Mouse (Mus musculus) left cerebral cortex, postnatal 10 days (tissue): ENCODE measurements at regions not wholly inside any gene's neighbourhood (a gene's known extent, or its start where the extent isn't known, plus 50 kb on each side); places are given as distances from the start of the nearest gene placed in this dataset.

ENCODE experiments used
- DNase-seq, 2 experiments: peaks; one replicate each; pipeline ENCODE4 v3.0.0; 2021 to 2022; ENCODE audit warnings: low spot score in 2 of 2, mixed read lengths in 1 of 2; ENCODE audit errors: extremely low spot score in 1 of 2
- intact Hi-C: fragments of 180-260 bp; cut with DNase I; formaldehyde crosslinking; loops from one replicate; pipeline ENCODE4 v1.15.1; 2025

DNA sequence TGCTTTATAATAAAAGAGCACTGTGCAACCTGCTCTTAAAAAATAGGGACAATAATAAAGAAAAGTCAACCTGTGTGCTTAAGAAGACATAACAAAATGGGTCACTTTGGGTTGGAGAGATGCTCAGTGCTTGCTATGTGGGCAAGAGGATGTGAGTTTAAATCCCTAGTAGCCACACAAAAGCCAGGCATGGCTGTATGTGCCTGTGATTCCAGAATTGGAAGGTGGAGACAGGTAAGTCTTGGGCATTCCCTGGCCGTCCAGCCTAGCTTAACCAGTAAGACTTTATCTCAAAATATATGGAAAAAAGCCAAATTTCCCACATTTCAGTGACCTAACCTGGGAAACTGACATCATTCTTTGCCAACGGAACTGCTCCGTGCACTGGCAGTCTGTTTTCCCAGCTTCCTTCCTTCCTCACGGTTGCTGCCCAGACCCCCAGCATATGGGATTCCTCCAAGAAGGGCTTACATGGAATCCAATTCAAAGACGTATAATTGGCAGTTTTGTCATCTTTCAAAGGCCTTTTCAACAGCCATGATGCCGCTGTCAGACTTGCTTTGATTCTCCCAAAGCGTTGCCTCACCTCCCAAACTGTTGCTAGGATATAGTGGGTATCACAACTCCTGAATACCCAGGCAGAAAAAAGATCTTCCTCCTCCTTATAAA is 227.6 kb upstream of the Acvr2a start:
- peak in 1 of 2 experiments; percentile 9 for DNase-seq
- intact Hi-C loops = no loop called here

DNA sequence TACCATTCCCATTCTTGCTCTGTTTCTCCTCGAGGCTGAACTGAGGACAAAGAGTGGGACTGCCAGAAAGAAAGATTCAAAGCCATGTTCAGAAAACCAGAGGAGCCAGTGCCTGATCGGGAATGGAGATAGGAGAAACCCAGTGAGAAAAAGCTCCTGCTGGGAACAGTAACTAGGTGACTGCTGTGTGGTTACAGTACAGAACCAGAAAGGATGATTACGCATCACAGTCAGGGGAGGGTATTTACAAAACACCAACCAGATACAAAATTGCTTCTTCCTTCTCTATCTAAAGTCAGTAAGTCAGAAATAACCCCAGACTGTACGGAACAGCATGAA is 227.1 kb upstream of the Acvr2a start:
- intact Hi-C loops = no loop called here
- no peak for DNase-seq

DNA sequence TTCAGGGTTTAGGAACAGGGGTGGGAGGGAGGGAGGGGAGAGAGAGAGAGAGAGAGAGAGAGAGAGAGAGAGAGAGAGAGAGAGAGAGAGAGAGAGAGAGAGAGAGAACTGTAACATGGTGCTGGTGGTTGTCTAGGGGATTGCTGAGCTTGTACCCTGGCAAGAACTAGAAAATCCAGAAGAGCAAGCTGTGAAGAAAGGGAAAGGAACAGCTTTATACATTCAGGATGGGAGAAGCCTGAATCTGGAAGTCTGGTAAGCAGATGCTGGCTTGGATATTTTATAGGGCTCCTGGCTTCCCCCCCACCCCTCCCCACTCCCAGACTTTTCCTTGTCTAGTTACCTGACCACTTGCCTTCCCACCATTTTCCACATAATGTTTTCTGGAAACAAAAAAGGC is 224.2 kb upstream of the Acvr2a start:
- DNase-seq = no peak
- intact Hi-C loops = no loop called here

DNA sequence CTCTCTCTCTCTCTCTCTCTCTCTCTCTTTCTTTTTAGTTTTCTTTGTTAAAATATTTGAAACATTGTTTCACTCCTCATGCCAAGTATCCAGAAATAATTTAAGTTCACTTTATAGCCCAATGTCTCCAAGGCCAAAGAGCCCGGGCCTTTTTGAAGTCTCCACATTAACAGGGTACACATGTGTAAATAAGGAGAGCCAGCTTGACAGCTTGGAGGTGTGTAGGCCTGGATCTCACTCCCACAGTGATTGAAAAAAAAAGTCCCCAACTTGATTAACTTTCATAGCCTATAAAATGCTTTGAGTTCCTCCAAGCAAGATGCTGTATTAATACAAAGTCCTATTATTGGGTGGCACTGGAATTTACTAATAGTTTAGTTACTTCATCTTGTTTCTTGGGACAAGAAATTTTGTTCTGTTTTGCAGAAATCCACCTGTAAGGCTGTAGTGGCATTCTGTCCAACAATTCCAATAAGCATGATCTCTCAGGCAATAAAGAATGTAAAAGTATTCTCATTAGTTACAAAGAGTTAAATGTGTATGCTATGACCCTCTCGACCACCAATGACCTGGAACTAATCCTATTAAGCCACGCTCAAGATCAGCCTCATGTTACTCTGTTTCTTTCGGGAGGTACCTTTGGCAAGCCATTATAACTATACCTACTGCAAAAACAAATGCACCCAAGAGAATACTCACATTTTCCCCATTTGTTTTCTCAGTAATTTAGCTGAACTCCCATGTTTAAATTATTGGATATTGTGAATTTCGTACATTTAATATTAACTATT is 215.9 kb upstream of the Acvr2a start:
- DNase-seq = no peak
- intact Hi-C loops = no loop called here

DNA sequence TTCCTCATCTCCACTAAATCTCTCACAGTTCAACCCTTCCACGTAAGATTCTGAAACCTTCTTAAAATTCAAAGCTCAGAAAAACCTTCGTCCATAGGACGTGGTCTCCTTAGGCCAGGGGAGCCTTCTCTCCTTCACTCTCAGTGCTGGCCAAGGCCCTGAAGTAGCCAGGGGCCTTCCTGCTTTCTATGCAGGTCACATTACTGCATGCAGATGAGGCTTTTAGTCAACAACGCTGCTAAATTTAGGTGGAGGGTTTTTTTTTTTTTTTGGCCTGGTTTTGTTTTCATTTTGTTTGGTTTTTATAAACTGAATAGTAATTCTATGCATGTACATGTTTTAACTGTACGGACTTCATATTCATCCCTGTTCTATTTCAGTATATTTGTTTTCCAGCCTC is 214.5 kb upstream of the Acvr2a start:
- intact Hi-C loops = no loop called here

DNA sequence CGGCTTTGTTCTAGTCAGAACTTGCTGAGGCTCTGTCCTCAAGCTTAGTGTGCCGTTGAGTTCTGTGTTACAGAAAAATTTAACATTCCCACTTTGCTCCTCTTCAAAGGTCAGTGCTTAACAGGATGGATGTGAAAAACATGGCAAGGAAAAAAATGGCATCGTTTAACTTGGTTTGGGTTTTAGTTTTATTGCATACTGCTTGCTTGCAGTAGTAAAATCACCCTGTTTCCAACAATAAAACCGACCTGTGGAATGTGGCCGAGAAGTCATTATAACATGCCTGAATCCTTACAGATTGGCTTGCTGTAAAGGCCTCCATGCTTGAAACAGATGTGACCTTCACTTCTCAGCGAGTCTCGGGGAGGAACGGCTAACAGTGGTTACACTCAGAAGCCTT is 212.1 kb upstream of the Acvr2a start:
- DNase-seq = no peak
- intact Hi-C loops = no loop called here

More for the DNA sequence above, 214.5 kb upstream of the Acvr2a start:
- no peak for DNase-seq

DNA sequence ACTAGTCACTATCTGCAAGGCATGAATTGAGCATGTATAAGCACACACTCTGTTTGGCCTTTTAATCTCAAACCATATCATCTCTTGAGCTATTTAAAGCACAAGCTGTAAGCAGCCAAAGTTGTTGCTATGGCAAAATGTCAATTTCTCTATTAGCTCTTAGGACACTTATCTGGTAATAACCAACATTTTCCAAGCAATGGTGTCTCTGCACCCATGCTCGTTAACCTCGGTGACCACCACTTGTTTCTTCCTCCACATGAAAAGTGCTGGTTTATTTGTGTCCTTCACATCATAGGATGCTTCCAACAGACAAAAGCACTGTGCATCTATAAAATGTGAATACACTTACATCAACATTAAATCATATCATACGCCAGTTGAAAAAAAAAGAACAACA is 204.4 kb upstream of the Acvr2a start:
- no peak for DNase-seq
- intact Hi-C loops = no loop called here

DNA sequence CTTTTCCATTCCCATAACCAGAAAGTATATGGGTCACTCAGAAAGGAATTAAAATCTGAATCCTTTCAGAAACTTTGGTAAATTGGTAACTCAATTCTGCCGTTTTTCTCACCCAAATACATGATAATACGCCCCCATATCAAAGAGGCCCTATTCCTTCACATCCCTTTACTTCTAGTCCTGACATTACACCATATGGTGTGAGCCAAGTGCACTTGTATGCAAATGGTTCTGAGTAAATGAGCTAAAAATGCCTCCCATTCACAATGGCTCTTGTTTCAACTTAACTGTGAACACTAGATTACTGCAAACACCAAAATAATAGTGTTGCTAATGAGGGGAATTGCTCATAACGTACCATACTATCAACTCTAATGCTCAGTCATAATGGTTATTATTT is 201.7 kb upstream of the Acvr2a start:
- intact Hi-C loops = no loop called here
- no peak for DNase-seq

DNA sequence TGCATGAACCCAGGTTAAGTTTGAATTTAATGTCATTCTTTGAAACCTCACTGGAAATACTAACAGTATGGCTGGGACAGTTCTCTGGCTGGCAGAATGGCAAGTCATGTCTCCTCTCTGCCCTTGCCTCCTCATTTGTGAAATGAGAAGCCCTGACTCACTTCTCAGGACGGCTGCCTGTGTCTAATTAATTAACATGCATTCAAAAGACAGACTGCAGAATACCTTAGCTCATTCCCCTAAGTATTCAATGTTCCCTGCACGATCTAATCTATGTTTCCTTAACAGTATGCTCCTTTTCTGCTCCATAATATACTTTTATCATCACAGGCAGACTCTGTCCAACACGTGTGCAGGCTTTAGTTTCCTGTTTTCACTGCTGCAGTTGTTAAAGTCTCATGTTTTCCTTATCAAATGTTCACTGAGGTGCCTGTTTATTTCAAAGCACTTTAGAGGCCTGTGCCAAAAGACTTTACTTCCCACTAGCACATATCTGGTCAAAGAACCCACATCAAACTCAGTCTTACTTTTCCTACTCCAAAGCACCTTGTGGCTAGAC is 196.7 kb upstream of the Acvr2a start:
- DNase-seq = no peak
- intact Hi-C loops = no loop called here

DNA sequence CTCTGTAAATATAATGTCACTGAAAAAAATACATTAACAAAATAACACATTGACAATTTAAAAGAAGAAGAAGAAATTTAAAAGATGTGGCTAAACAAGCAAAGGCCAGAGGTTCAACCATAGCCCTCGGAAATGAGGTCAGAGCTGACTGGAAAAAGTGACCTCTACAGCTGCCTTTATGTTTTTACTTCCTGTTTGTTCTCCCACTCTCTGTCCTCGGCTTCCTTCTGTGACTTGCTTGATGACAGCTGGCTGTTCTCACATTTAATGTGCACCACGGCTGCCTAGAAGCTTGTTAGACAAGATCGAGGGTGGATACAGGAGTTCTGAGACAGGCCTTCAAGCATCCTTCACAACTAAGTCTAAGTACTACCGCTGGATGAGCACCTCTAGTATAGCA is 194.9 kb upstream of the Acvr2a start:
- DNase-seq = no peak
- intact Hi-C loops = no loop called here

DNA sequence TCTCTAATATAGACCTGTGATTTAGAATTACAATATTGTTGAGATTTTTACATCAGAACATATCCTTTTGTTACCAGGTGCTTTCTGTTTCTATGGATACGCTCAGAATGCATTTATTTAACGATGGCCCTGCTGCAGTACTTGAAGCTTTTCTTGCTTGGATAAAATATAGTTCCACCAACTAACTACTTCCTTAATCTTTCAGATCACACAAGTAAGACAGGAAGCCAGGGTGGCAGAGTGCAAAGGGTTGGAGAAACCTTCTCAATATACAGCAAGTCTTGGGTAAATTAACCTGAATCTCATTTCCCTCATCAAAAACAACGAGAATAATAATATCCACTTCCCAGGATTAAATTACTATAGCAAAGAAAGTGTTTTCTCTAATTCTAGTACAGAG is 193.1 kb upstream of the Acvr2a start:
- intact Hi-C loops = no loop called here
- DNase-seq = no peak

DNA sequence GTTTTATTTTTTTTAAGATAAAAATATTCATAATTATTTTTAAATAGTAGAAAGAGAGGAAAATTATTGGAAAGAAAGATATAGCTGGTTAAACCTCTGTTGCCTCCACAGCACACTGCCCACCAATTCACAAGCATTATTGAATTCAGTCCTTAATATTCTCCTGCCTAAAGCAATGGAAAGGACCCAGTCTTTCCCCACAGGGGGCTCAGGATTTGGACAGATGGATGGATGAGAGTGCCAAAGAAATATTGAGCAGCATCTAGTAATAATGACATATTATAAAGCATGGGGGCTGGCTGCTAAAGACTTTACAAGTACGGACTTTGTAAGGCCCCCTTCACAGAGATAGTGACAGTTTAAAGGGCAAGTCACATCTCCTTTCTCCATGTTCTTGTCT is 191.6 kb upstream of the Acvr2a start:
- no peak for DNase-seq
- intact Hi-C loops = no loop called here

DNA sequence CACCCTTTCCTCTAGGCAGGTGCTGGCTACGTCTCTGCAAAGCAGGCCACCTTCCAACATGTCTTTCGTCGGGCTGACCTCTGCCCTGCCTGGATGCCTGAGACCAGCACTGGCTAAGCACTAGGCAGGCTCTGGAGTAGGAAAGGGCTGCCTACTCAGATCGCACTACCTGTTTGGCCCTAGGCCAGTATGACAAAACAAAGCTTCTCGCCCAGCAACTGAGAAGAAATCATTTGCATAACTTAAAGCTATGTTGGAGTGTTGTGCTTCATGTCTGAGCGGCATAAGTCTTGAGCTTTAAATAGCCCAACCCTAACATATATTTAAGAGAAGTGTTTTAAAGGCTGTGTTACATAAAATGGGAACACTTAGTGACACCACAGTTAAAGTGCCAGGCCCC is 189.9 kb upstream of the Acvr2a start:
- DNase-seq = peak; percentile 27 to 28
- intact Hi-C loops = no loop called here

DNA sequence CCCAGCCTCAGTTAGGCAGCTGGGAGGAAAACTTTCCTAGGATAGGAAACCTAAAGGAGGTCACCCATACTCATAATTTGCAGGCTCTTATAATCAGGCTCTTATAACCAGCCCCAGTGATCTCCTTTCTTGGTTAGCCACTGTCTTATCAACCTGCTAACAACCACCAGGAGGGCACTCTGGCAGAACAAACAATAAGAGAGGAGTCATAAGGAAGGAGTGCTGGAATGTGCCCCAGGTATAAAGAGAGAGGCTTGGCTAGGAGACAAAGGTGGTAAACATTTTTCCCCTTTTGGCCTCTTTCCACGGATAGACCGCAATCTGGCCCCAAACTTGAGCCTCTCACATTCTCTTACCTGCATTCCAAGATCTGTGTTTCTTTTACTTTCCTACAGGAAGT is 189.4 kb upstream of the Acvr2a start:
- no peak for DNase-seq
- intact Hi-C loops = no loop called here

DNA sequence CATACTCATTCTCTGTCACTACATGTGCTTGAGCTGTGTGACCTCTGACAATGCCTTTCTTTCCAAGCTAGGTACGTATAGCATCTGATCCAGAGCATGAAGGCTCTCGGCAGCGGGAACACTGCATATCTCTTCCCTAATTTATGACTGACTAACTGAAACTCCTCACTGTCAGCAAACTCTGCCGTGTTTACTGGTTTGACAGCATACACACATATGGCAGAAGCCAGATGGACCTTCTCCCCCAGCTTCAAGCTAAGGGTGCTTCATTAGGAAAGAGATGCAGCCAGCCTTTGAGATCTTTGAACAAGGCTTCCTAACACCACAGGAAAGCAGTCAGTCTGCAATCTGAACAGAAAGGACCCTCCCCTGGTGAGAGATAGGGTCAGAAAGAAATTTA is 186.9 kb upstream of the Acvr2a start:
- intact Hi-C loops = no loop called here
- DNase-seq = no peak

DNA sequence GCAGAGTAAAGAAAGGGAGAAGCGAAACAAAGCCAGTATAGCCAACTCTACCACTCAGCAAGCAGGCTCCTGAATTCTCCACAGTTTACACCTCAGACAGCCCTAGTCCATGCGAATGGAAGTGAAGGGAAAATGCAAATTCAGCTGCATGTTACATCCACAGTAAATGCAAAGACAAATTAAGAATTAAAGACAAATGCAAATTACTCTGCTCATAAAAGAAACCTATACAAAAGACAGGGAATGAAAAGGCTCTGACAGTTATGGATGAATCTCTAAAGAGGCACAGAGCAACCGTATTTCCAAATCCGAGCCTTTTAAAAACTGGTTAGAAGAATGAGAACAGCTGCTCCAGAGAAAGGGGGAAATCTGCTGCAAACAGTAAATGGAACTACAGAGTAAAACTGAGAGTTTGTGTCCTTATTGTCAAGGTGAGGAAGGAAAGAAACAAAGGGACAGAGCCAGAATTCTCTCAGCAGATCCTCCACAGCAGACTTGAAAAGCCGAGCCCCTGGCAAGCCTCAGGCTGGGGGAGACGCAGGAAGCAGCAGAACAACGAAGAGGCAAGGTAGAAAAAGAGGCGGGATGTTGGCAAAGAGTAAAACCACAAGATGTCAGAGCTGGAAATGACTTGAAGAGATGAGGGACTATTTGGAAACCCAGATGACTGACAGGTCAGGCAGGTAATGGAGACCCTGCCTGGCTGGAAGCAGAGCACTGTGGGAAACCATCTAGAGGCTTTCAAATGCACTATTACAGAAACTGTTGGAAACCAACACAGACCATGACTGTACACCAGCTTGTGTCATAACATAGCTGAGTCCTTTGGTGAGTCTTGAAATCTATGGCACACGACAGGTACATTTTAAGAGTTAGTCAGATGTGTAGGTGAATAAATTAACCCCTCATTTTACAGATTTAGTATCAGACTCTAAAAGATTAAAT is 184.5 kb upstream of the Acvr2a start:
- intact Hi-C loops = no loop called here
- DNase-seq = no peak

DNA sequence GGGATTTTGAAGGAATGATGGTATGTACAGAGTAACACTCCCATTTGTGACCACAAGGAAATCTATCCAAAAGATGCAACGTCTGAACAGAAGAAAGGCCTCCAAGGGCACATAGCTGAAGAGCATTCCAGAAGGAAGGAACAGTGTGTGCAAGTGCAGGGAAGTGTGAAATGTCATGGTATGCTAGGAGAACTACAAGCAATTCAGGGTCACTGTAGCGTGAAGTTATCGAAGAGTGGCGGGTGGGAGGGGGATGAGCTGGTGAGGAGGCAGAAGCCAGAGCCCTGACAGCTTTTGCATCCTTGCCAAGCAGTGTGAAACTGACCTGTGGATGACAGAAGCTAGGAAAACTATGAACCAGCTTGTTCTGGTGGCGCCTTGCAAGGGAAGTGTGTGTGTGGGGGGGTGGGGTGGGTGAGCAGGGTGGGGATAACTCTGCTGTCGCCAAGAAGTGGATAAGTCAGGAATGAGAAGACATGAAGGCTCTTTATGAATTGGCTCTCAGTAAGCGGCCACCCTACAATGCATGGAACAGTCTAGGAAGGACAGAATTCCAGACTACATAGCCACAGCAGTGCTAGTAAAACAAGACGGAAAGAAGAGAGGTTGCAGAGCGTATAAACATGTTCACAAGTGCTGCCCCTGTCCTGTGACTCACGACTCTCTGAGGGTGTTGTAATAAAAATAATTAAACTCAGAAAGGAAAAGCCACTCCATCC is 179.3 kb upstream of the Acvr2a start:
- intact Hi-C loops = no loop called here
- no peak for DNase-seq

DNA sequence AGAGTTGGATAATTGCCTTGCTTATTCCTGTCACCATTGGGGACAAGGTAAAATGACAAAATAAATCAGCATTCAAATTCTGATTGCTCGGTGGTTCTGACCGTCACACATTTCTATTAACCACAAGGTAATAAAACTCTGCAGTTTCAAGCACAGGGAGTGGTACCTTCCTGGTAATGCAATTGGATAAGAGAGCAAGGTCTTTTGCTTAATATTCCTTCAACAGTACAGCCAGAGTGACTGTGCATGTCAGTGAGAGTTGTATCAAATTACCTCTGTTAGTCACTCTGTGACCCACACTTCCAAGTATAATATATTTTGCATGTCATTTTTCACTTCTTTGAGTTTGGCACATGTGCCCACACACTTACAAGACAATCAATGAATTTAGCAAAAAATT is 177.8 kb upstream of the Acvr2a start:
- no peak for DNase-seq
- intact Hi-C loops = no loop called here

DNA sequence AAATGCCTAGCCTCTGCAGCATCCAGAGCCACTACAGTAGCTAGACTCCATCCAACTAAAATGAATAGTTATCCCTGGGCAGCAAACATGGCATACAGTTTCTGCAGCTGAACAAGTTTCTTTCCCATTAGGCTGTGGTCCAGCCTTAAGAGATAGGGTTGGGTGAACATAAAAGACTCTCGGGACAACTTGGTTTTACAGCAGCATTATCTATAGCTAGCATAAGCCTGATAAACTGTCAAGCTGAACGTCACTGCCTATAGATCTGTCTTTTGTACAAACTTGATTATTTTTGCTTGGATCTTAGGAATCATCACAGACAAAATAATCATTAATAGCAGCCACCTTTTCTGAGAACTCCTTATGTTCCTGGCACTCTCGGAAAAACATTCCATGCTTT is 169.8 kb upstream of the Acvr2a start:
- no peak for DNase-seq
- intact Hi-C loops = no loop called here
